ENCODE assay signal across 20 mouse cellular contexts in the genomic region with DNA sequence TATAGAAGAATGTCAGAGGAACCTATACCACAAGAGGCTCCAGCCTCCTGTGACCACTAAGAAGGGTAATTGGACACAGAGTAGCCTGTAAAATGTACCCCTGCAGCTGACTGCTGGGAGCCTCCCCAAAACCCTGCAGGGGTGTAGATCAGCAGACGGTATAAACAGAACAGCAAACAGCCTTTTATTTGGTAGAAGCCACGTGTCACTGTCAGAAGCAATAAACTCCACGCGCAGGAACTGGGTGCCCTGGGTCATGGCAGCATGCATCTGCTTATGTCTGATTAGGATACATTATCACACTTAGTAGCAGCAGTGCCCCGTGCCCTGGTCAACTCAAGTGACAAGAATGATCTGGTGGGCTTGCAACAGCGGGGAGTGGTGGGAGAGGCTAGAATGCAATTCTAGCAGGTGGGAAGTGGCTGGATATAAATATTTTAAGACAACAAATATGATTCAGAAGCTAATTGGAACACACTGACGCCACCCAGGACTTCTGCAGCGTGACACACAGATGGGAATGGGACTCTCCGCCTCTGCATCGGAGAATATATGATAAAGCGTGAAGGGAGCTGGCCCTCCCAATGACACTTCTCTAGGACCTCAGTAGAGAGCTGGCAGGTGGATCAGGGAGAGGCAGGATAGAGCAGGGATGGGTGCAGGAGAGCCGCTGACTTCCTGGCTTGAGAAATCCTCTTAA.
DNase-seq lines count a peak whose midpoint lies in the region; ATAC-seq lines count a peak whose summit lies in the region.
"Had no signal": no experiment of that assay in that cellular context is flagged by ENCODE, and none has a peak within 500 bp of the region (broad histone marks: within the 10 kb centered on the region; RNA-seq: fewer than 3 reads in every experiment).

No protein-coding gene starts in this region.

- no peaks in the 10 kb centered on the region for H3K27me3 ChIP-seq in limb, embryonic 11.5 days (ENCODE audit: control insufficient read depth, insufficient read depth, low read length)
- H3K27me3 ChIP-seq in limb, embryonic 10.5 days (ENCODE audit: low read depth, poor library complexity, severe bottlenecking) = no peaks in the 10 kb centered on the region
- H3K27me3 ChIP-seq: forebrain, embryonic 13.5 days; neural tube, embryonic 13.5 days had no signal

- H3K4me1 ChIP-seq in limb, embryonic 11.5 days (ENCODE audit: control insufficient read depth, insufficient read depth, low read length) = no peaks in the 10 kb centered on the region
- peaks cover 7% of the 10 kb centered on the region; the same call in 1 of the 2 replicates for H3K4me1 ChIP-seq in limb, embryonic 10.5 days

- WGBS in limb, embryonic 11.5 days = 69% methylated on average over 12 of the region's 12 CpGs
- WGBS in limb, embryonic 10.5 days = 82% methylated on average over 12 of the region's 12 CpGs

- H3K27ac ChIP-seq in limb, embryonic 11.5 days (replicated peaks; ENCODE audit: low read depth, low read length) = no peak overlapping the region
- no peak overlapping the region for H3K27ac ChIP-seq in limb, embryonic 10.5 days
- H3K27ac ChIP-seq: forebrain, embryonic 13.5 days; heart, embryonic 15.5 days; hindbrain, embryonic 14.5 days; kidney, postnatal 0 days; macrophage; neural tube, embryonic 13.5 days had no signal

- no peak overlapping the region for H3K4me3 ChIP-seq in limb, embryonic 11.5 days (ENCODE audit: low read depth, low read length)
- H3K4me3 ChIP-seq in limb, embryonic 10.5 days = no peak overlapping the region
- H3K4me3 ChIP-seq: forebrain, embryonic 13.5 days; heart, embryonic 15.5 days; myocyte; neural tube, embryonic 13.5 days had no signal

- H3K9me3 ChIP-seq in limb, embryonic 11.5 days (ENCODE audit: control insufficient read depth, low read length) = no peaks in the 10 kb centered on the region
- no peaks in the 10 kb centered on the region for H3K9me3 ChIP-seq in limb, embryonic 10.5 days (replicated peaks)
- H3K9me3 ChIP-seq: forebrain, embryonic 13.5 days; heart, embryonic 15.5 days; neural tube, embryonic 13.5 days had no signal

- no peaks in the 10 kb centered on the region for H3K36me3 ChIP-seq in limb, embryonic 11.5 days (ENCODE audit: control insufficient read depth, insufficient read depth, low read length)
- H3K36me3 ChIP-seq in limb, embryonic 10.5 days = no peaks in the 10 kb centered on the region
- H3K36me3 ChIP-seq: heart, embryonic 15.5 days; neural tube, embryonic 13.5 days had no signal

- H3K4me2 ChIP-seq in limb, embryonic 11.5 days (ENCODE audit: low read depth, severe bottlenecking) = no peak overlapping the region
- H3K4me2 ChIP-seq: forebrain, embryonic 13.5 days; heart, embryonic 15.5 days; hindbrain, embryonic 14.5 days; neural tube, embryonic 13.5 days had no signal

- H3K9ac ChIP-seq in limb, embryonic 11.5 days (ENCODE audit: low read length) = no peak overlapping the region
- H3K9ac ChIP-seq: forebrain, embryonic 13.5 days; heart, embryonic 15.5 days; hindbrain, embryonic 14.5 days; neural tube, embryonic 13.5 days had no signal

- peak; percentile 13 for DNase-seq in cerebellum, adult 11-12 months
- no peak for DNase-seq in cerebellum, adult 8-10 months
- peak; percentile 28 to 64 for DNase-seq in frontal cortex, adult 2 months (ENCODE audit: extremely low spot score in 1 of 2, low spot score in 1 of 2)
- no peak for DNase-seq in frontal cortex, postnatal 10 days (ENCODE audit: low spot score in 2 of 2)
- peak; percentile 20 for DNase-seq in limb, embryonic 11.5 days (ENCODE audit: low spot score)
- DNase-seq in limb, embryonic 10.5 days (ENCODE audit: low spot score) = no peak
- DNase-seq in brain, adult 2 months (ENCODE audit: low read depth, low spot score) = peak; percentile 61
- DNase-seq in c-Kit-positive CD71-positive TER-119-positive erythroid progenitor cells, embryonic 14.5 days (ENCODE audit: low spot score) = no peak
- DNase-seq: adrenal gland, adult 8-10 months; heart, postnatal 36 days; kidney, adult 2 months; thymus, postnatal 14 days had no signal

- no peak for ATAC-seq in limb, embryonic 11.5 days (ENCODE audit: insufficient number of reproducible peaks, low FRiP score, low TSS enrichment, low read depth)
- ATAC-seq: activated CD4-positive, CD25-positive, alpha-beta regulatory T cell, adult 4 months; forebrain, embryonic 13.5 days had no signal

Comparison
In these comparisons a context has a peak if more than half of its experiments do, and no peak if none do; other contexts are left out.
1. DNase-seq: peak in cerebellum, adult 11-12 months (single experiment), frontal cortex, adult 2 months (2 of 2), limb, embryonic 11.5 days (single experiment) and brain, adult 2 months (single experiment); none in cerebellum, adult 8-10 months (single experiment), frontal cortex, postnatal 10 days (0 of 2), limb, embryonic 10.5 days (single experiment) and c-Kit-positive CD71-positive TER-119-positive erythroid progenitor cells, embryonic 14.5 days (single experiment).